Comparison of ENCODE assay signal across 30 mouse cellular contexts in genomic region chr4:141433191-141433590, GRCm38 (mm10). TPM values are rescaled to one million over a fixed set of nuclear protein-coding genes. Genes with fewer than 3 reads are reported as not detected.
"Had no signal": no experiment of that assay in that cellular context is flagged by ENCODE, and none has a peak within 500 bp of the region (broad histone marks: within the 10 kb centered on the region; RNA-seq: fewer than 3 reads in every experiment).

No protein-coding gene starts in this region.

- H3K4me1 ChIP-seq: limb, embryonic 12.5 days; midbrain, embryonic 10.5 days; midbrain, embryonic 13.5 days; neural tube, embryonic 13.5 days had no signal

- H3K9me3 ChIP-seq: limb, embryonic 12.5 days; limb, embryonic 15.5 days; midbrain, embryonic 10.5 days; midbrain, embryonic 13.5 days; neural tube, embryonic 13.5 days had no signal

- H3K36me3 ChIP-seq: limb, embryonic 12.5 days; limb, embryonic 15.5 days; midbrain, embryonic 10.5 days; midbrain, embryonic 13.5 days; neural tube, embryonic 13.5 days had no signal

- ATAC-seq: intestine, postnatal 0 days; liver, postnatal 0 days; lung, postnatal 0 days; midbrain, embryonic 13.5 days; midbrain, embryonic 16.5 days had no signal

- H3K27ac ChIP-seq: left cerebral cortex, adult 2 months; limb, embryonic 12.5 days; limb, embryonic 15.5 days; liver, embryonic 14.5 days; macrophage; midbrain, embryonic 10.5 days; midbrain, embryonic 13.5 days; neural tube, embryonic 13.5 days; stomach, postnatal 0 days had no signal

- H3K27me3 ChIP-seq: limb, embryonic 12.5 days; limb, embryonic 15.5 days; neural tube, embryonic 13.5 days had no signal

- DNase-seq: kidney, postnatal 4 days; layer of hippocampus, adult 9-11 months; liver, postnatal 0 days; lung, embryonic 14.5 days; thymus, adult 18-20 months; thymus, postnatal 36 days had no signal

- H3K9ac ChIP-seq: limb, embryonic 12.5 days; limb, embryonic 15.5 days; liver, embryonic 14.5 days; liver, postnatal 0 days; lung, embryonic 14.5 days; midbrain, embryonic 13.5 days; neural tube, embryonic 13.5 days had no signal

- H3K4me3 ChIP-seq: left cerebral cortex, adult 2 months; limb, embryonic 12.5 days; limb, embryonic 15.5 days; midbrain, embryonic 10.5 days; midbrain, embryonic 13.5 days; myocyte; neural tube, embryonic 13.5 days had no signal

- H3K4me2 ChIP-seq: limb, embryonic 12.5 days; limb, embryonic 15.5 days; liver, embryonic 11.5 days; lung, embryonic 14.5 days; midbrain, embryonic 13.5 days; neural tube, embryonic 13.5 days had no signal

RNA-seq across cellular contexts. Expression of gene Srarp, which starts 2.7 kb away (rescaled TPM):
- total RNA-seq: megakaryocyte, adult 5-6 weeks; monocyte, adult 5-6 weeks had no signal
- polyA plus RNA-seq: intestine, postnatal 0 days; kidney, embryonic 16.5 days; limb, embryonic 12.5 days; limb, embryonic 15.5 days; liver, embryonic 11.5 days; liver, embryonic 14.5 days; liver, postnatal 0 days; lung, embryonic 14.5 days; lung, postnatal 0 days; macrophage; midbrain, embryonic 10.5 days; midbrain, embryonic 13.5 days; myocyte; neural tube, embryonic 13.5 days; small intestine, adult 2 months; stomach, embryonic 14.5 days; stomach, postnatal 0 days had no signal

RNA-seq across cellular contexts. Expression of gene Hspb7, which starts 12.6 kb away (rescaled TPM):
- total RNA-seq: layer of hippocampus, adult 18-20 months; layer of hippocampus, postnatal 25 days; left cerebral cortex, postnatal 4 days; megakaryocyte, adult 5-6 weeks; monocyte, adult 5-6 weeks had no signal
- polyA plus RNA-seq: limb, embryonic 12.5 days; macrophage; midbrain, embryonic 10.5 days; midbrain, embryonic 13.5 days; midbrain, embryonic 16.5 days; neural tube, embryonic 13.5 days had no signal

RNA-seq across cellular contexts. Expression of gene Clcnkb, which starts 17.4 kb away (rescaled TPM):
- total RNA-seq: layer of hippocampus, adult 18-20 months; layer of hippocampus, postnatal 25 days; left cerebral cortex, adult 2 months; left cerebral cortex, postnatal 10 days; left cerebral cortex, postnatal 4 days; megakaryocyte, adult 5-6 weeks; monocyte, adult 5-6 weeks had no signal
- polyA plus RNA-seq: intestine, postnatal 0 days; limb, embryonic 12.5 days; limb, embryonic 15.5 days; liver, embryonic 11.5 days; liver, embryonic 14.5 days; liver, postnatal 0 days; lung, embryonic 14.5 days; lung, postnatal 0 days; macrophage; midbrain, embryonic 10.5 days; midbrain, embryonic 13.5 days; midbrain, embryonic 16.5 days; neural tube, embryonic 13.5 days; small intestine, adult 2 months; stomach, embryonic 14.5 days; stomach, postnatal 0 days had no signal

RNA-seq across cellular contexts. Expression of gene Clcnka, which starts 34.7 kb away (rescaled TPM):
- total RNA-seq: layer of hippocampus, adult 18-20 months; left cerebral cortex, postnatal 10 days; megakaryocyte, adult 5-6 weeks; monocyte, adult 5-6 weeks had no signal
- polyA plus RNA-seq: intestine, postnatal 0 days; liver, embryonic 14.5 days; liver, postnatal 0 days; macrophage; midbrain, embryonic 10.5 days; midbrain, embryonic 13.5 days; neural tube, embryonic 13.5 days; small intestine, adult 2 months; stomach, postnatal 0 days; urinary bladder, adult 2 months had no signal
